Mouse (Mus musculus): Measurements from ENCODE around the gene Lrrc10b. TPM values are rescaled to one million over a fixed set of nuclear protein-coding genes. Genes with fewer than 3 reads are reported as not detected.

The Lrrc10b gene
- total RNA-seq, 2 experiments from 2014 or later, result 27.4 to 28.0 TPM

Other genes with a start within 250 kb of the Lrrc10b start
- 1 to 10 TPM; 8.0 to 9.5 TPM for gene Myrf, start 216.7 kb downstream of the Lrrc10b start, total RNA-seq (2021)
- 100 to 1,000 TPM; 102 TPM for gene Dagla, start 152.6 kb downstream of the Lrrc10b start, total RNA-seq (2021)
- 100 to 1,000 TPM; 210 to 226 TPM for gene Syt7, start 68.4 kb downstream of the Lrrc10b start, total RNA-seq (2021)
- 1 to 10 TPM; 1.9 to 4.7 TPM for gene Ppp1r32, start 25.5 kb upstream of the Lrrc10b start, total RNA-seq (2021)
- gene Cpsf7, start 67.8 kb upstream of the Lrrc10b start, total RNA-seq (2021), result 10 to 100 TPM; 71.6 to 74.3 TPM
- gene Sdhaf2, start 68.7 kb upstream of the Lrrc10b start, total RNA-seq (2021), result 10 to 100 TPM; 52.6 to 53.3 TPM
- gene Tmem216, start 98.8 kb upstream of the Lrrc10b start, total RNA-seq (2021), result 10 to 100 TPM; 12.3 to 13.0 TPM
- 10 to 100 TPM; 13.6 to 17.3 TPM for gene Cyb561a3, start 119.7 kb upstream of the Lrrc10b start, total RNA-seq (2021)
- 10 to 100 TPM; 11.7 to 15.3 TPM for gene Tmem138, start 119.9 kb upstream of the Lrrc10b start, total RNA-seq (2021)
- gene Ddb1, start 147.9 kb upstream of the Lrrc10b start, total RNA-seq (2021), result 100 to 1,000 TPM; 196 to 215 TPM
- gene Tkfc, start 148.2 kb upstream of the Lrrc10b start, total RNA-seq (2021), result 10 to 100 TPM; 27.7 to 28.6 TPM
- gene Vwce, start 176.7 kb upstream of the Lrrc10b start, total RNA-seq (2021), result 1 to 10 TPM; 1.0 to 2.3 TPM
- not detected for gene Pga5, start 220.6 kb upstream of the Lrrc10b start, total RNA-seq (2021)
- gene Vps37c, start 231.3 kb upstream of the Lrrc10b start, total RNA-seq (2021), result 10 to 100 TPM; 24.6 to 26.9 TPM